Mouse (Mus musculus): ENCODE data around the gene Dnlz. TPM values are rescaled to one million over a fixed set of nuclear protein-coding genes. Genes with fewer than 3 reads are reported as not detected.

Gene Dnlz
- total and polyA plus RNA-seq, 3 experiments, result 22.7 to 25.9 (median 23.2) TPM

GRCm38 (mm10) chr2:26298208-26298855 lies 53.6 kb downstream of the Dnlz start:
- Histone ChIP-seq H3K27me3 (ENCODE audit: control insufficient read depth, insufficient read depth, low read length) (no peaks in the 10 kb centered on the region), H3K4me1 (ENCODE audit: control insufficient read depth, insufficient read depth, low read length) (no peaks in the 10 kb centered on the region; the same call in 1 of the 2 replicates), H3K79me2 (replicated peaks; ENCODE audit: control insufficient read depth, insufficient read depth, low read length) (no peaks in the 10 kb centered on the region), H3K27ac (no peak overlapping the region), H3K4me3 (no peak overlapping the region), H3K36me3 (ENCODE audit: control insufficient read depth, insufficient read depth, low read length) (no peaks in the 10 kb centered on the region), H3K9ac (ENCODE audit: low read depth, low read length) (no peak overlapping the region)
- DNase-seq, result no peak
- intact Hi-C loops (cut with DNase I), result no loop called here
- TF ChIP-seq CTCF (IDR thresholded peaks at IDR 0.05) (no peak), POLR2A (IDR thresholded peaks at IDR 0.05; ENCODE audit: insufficient read depth, low read depth, low read length) (no peak)
- 4% methylated on average over 10 of the region's 10 CpGs for WGBS

Other genes starting within 250 kb of the Dnlz start
- gene Nacc2, start 228.9 kb downstream of the Dnlz start, total RNA-seq (2021), result 10 to 100 TPM; 31.6 to 31.8 TPM
- 19.0 and 20.5 TPM in 2 replicates for gene Nacc2, start 228.9 kb downstream of the Dnlz start, polyA plus RNA-seq (2012; rRNA removed)
- gene Lhx3, start 143.8 kb downstream of the Dnlz start, total RNA-seq (2021), result not detected
- gene Lhx3, start 143.8 kb downstream of the Dnlz start, polyA plus RNA-seq (2012; rRNA removed), result not detected in 2 replicates
- gene Qsox2, start 114.6 kb downstream of the Dnlz start, total RNA-seq (2021), result 10 to 100 TPM; 17.3 to 22.2 TPM
- gene Qsox2, start 114.6 kb downstream of the Dnlz start, polyA plus RNA-seq (2012; rRNA removed), result 11.1 and 18.1 TPM in 2 replicates
- under 1 TPM; 0.09 to 0.13 TPM for gene Ccdc187, start 57.6 kb downstream of the Dnlz start, total RNA-seq (2021)
- 0.09 and 0.37 TPM in 2 replicates for gene Ccdc187, start 57.6 kb downstream of the Dnlz start, polyA plus RNA-seq (2012; rRNA removed)
- 100 to 1,000 TPM; 169 to 249 TPM for gene Gpsm1, start 36.6 kb downstream of the Dnlz start, total RNA-seq (2021)
- gene Gpsm1, start 36.6 kb downstream of the Dnlz start, polyA plus RNA-seq (2012; rRNA removed), result 301 and 369 TPM in 2 replicates
- gene Card9, start 8.8 kb upstream of the Dnlz start, total RNA-seq (2021), result 1 to 10 TPM; 1.0 to 1.2 TPM
- 2.3 and 4.1 TPM in 2 replicates for gene Card9, start 8.8 kb upstream of the Dnlz start, polyA plus RNA-seq (2012; rRNA removed)
- gene Snapc4, start 28.5 kb upstream of the Dnlz start, total RNA-seq (2021), result 1 to 10 TPM; 7.2 to 9.5 TPM
- gene Snapc4, start 28.5 kb upstream of the Dnlz start, polyA plus RNA-seq (2012; rRNA removed), result 20.4 and 24.3 TPM in 2 replicates
- gene Entr1, start 37.2 kb upstream of the Dnlz start, total RNA-seq (2021), result 10 to 100 TPM; 40.5 to 46.9 TPM
- gene Entr1, start 37.2 kb upstream of the Dnlz start, polyA plus RNA-seq (2012; rRNA removed), result 59.7 and 85.6 TPM in 2 replicates
- gene Pmpca, start 37.2 kb upstream of the Dnlz start, total RNA-seq (2021), result 100 to 1,000 TPM; 139 to 160 TPM
- gene Pmpca, start 37.2 kb upstream of the Dnlz start, polyA plus RNA-seq (2012; rRNA removed), result 69.1 and 123 TPM in 2 replicates
- gene Inpp5e, start 57.1 kb upstream of the Dnlz start, total RNA-seq (2021), result 10 to 100 TPM; 15.8 to 16.3 TPM
- gene Inpp5e, start 57.1 kb upstream of the Dnlz start, polyA plus RNA-seq (2012; rRNA removed), result 22.1 and 23.6 TPM in 2 replicates
- 10 to 100 TPM; 36.3 to 40.4 TPM for gene Sec16a, start 93.1 kb upstream of the Dnlz start, total RNA-seq (2021)
- 37.5 and 50.1 TPM in 2 replicates for gene Sec16a, start 93.1 kb upstream of the Dnlz start, polyA plus RNA-seq (2012; rRNA removed)
- gene Notch1, start 164.6 kb upstream of the Dnlz start, total RNA-seq (2021), result 10 to 100 TPM; 31.6 to 32.4 TPM
- gene Notch1, start 164.6 kb upstream of the Dnlz start, polyA plus RNA-seq (2012; rRNA removed), result 22.0 and 23.2 TPM in 2 replicates
- gene Egfl7, start 227.9 kb upstream of the Dnlz start, total RNA-seq (2021), result 100 to 1,000 TPM; 102 to 111 TPM
- gene Egfl7, start 227.9 kb upstream of the Dnlz start, polyA plus RNA-seq (2012; rRNA removed), result 499 and 610 TPM in 2 replicates
- gene Gm20532, start 234.5 kb upstream of the Dnlz start, total RNA-seq (2021), result not detected
- not detected in 2 replicates for gene Gm20532, start 234.5 kb upstream of the Dnlz start, polyA plus RNA-seq (2012; rRNA removed)

All from heart, adult 2 months (tissue).